18 mouse cellular contexts compared by ENCODE assay signal in genomic region chr4:57816146-57816545, GRCm38 (mm10).
DNase-seq lines count a peak whose midpoint lies in the region; ATAC-seq and TF ChIP-seq lines count a peak whose summit lies in the region.
"Had no signal": no experiment of that assay in that cellular context is flagged by ENCODE, and none has a peak within 500 bp of the region (broad histone marks: within the 10 kb centered on the region; RNA-seq: fewer than 3 reads in every experiment).

No protein-coding gene starts in this region.

- no peaks in the 10 kb centered on the region for H3K36me3 ChIP-seq in lung, embryonic 14.5 days (ENCODE audit: insufficient read depth)
- H3K36me3 ChIP-seq in lung, embryonic 16.5 days (ENCODE audit: control insufficient read depth, insufficient read depth, low read length) = peaks cover 4% of the 10 kb centered on the region; the same call in 1 of the 2 replicates
- H3K36me3 ChIP-seq: embryonic facial prominence, embryonic 12.5 days; forebrain, embryonic 15.5 days had no signal

- no peak overlapping the region for H3K9ac ChIP-seq in lung, embryonic 14.5 days
- no peak overlapping the region for H3K9ac ChIP-seq in lung, embryonic 16.5 days (ENCODE audit: low read length)
- H3K9ac ChIP-seq: embryonic facial prominence, embryonic 12.5 days; forebrain, embryonic 13.5 days; forebrain, embryonic 15.5 days had no signal

- 56% methylated on average over 8 of the region's 8 CpGs for WGBS in lung, embryonic 14.5 days
- 67% methylated on average over 8 of the region's 8 CpGs for WGBS in lung, embryonic 16.5 days

- intact Hi-C loops in gastrocnemius, adult 2 months (cut with DNase I) = no loop called here

- peak; percentile 56 for ATAC-seq in lung, embryonic 14.5 days (ENCODE audit: insufficient read depth)
- peak; percentile 59 for ATAC-seq in lung, embryonic 16.5 days (ENCODE audit: low read depth)
- ATAC-seq: forebrain, embryonic 13.5 days; forebrain, embryonic 15.5 days had no signal

- H3K9me3 ChIP-seq in lung, embryonic 14.5 days (ENCODE audit: low read depth, low read length) = no peaks in the 10 kb centered on the region; the same call in 1 of the 2 replicates
- no peaks in the 10 kb centered on the region for H3K9me3 ChIP-seq in lung, embryonic 16.5 days (ENCODE audit: control insufficient read depth, low read length)
- H3K9me3 ChIP-seq: embryonic facial prominence, embryonic 12.5 days; forebrain, embryonic 13.5 days; forebrain, embryonic 15.5 days had no signal

- H3K27me3 ChIP-seq in lung, embryonic 14.5 days (ENCODE audit: insufficient read depth, low read length) = no peaks in the 10 kb centered on the region
- no peaks in the 10 kb centered on the region for H3K27me3 ChIP-seq in lung, embryonic 16.5 days (ENCODE audit: control insufficient read depth, insufficient read depth, low read depth, low read length)
- H3K27me3 ChIP-seq: embryonic facial prominence, embryonic 12.5 days; forebrain, embryonic 13.5 days; forebrain, embryonic 15.5 days had no signal

- H3K4me3 ChIP-seq in lung, embryonic 14.5 days (ENCODE audit: low read depth, low read length) = no peak overlapping the region
- no peak overlapping the region for H3K4me3 ChIP-seq in lung, embryonic 16.5 days (ENCODE audit: low read length)
- no peak overlapping the region for H3K4me3 ChIP-seq in brown adipose tissue, adult 24 weeks (ENCODE audit: insufficient read depth, low read depth, low read length)
- H3K4me3 ChIP-seq in gastrocnemius, adult 2 months = no peak overlapping the region
- H3K4me3 ChIP-seq: embryonic facial prominence, embryonic 10.5 days; embryonic facial prominence, embryonic 12.5 days; forebrain, embryonic 13.5 days; forebrain, embryonic 15.5 days had no signal

- H3K4me1 ChIP-seq in lung, embryonic 14.5 days (ENCODE audit: insufficient read depth) = 0 out of 2 replicates have a peak, but pooled peaks cover under 1% of the 10 kb centered on the region
- peaks cover 15% of the 10 kb centered on the region for H3K4me1 ChIP-seq in lung, embryonic 16.5 days (replicated peaks; ENCODE audit: control insufficient read depth, insufficient read depth, low read length)
- H3K4me1 ChIP-seq in brown adipose tissue, adult 24 weeks (ENCODE audit: control insufficient read depth, insufficient read depth, insufficient read length, low read length) = peaks cover 17% of the 10 kb centered on the region
- H3K4me1 ChIP-seq: forebrain, embryonic 13.5 days; forebrain, embryonic 15.5 days had no signal

- no peak overlapping the region for H3K27ac ChIP-seq in lung, embryonic 14.5 days (ENCODE audit: low read depth)
- H3K27ac ChIP-seq in lung, embryonic 16.5 days (ENCODE audit: low read length) = no peak overlapping the region
- 0 out of 2 replicates have a peak overlapping the region, but pooled peaks have one; percentile 12 for H3K27ac ChIP-seq in brown adipose tissue, adult 24 weeks (replicated peaks; ENCODE audit: low read depth, low read length)
- H3K27ac ChIP-seq in gastrocnemius, adult 2 months = no peak overlapping the region
- H3K27ac ChIP-seq: embryonic facial prominence, embryonic 10.5 days; embryonic facial prominence, embryonic 12.5 days; forebrain, embryonic 13.5 days; forebrain, embryonic 15.5 days had no signal

- DNase-seq in lung, embryonic 14.5 days = peak; percentile 54
- DNase-seq in lung, postnatal 14 days = no peak
- DNase-seq in lung, postnatal 36 days = no peak
- no peak for DNase-seq in gastrocnemius, adult 2 months
- DNase-seq: adrenal gland, adult 2 months; adrenal gland, postnatal 10 days; adrenal gland, postnatal 25 days; cerebellum, adult 11-12 months; cerebellum, adult 2 months; cerebellum, adult 9-10 months; cerebellum, postnatal 10 days; cerebellum, postnatal 25 days had no signal

- H3K4me2 ChIP-seq in lung, embryonic 14.5 days = no peak overlapping the region
- no peak overlapping the region for H3K4me2 ChIP-seq in lung, embryonic 16.5 days (ENCODE audit: low read depth, low read length)
- H3K4me2 ChIP-seq: embryonic facial prominence, embryonic 12.5 days; forebrain, embryonic 13.5 days; forebrain, embryonic 15.5 days had no signal

- TF ChIP-seq CTCF in lung, embryonic 14.5 days (IDR thresholded peaks at IDR 0.05; ENCODE audit: low read depth) = no peak
- no peak for TF ChIP-seq CTCF in gastrocnemius, adult 2 months (IDR thresholded peaks at IDR 0.05)
